Mouse (Mus musculus): Measurements from ENCODE around the gene Mms19. TPM values are rescaled to one million over a fixed set of nuclear protein-coding genes. Genes with fewer than 3 reads are reported as not detected.

Gene Mms19
- polyA plus RNA-seq, 1 experiment from 2014 or later = 27.5 TPM

DNA sequence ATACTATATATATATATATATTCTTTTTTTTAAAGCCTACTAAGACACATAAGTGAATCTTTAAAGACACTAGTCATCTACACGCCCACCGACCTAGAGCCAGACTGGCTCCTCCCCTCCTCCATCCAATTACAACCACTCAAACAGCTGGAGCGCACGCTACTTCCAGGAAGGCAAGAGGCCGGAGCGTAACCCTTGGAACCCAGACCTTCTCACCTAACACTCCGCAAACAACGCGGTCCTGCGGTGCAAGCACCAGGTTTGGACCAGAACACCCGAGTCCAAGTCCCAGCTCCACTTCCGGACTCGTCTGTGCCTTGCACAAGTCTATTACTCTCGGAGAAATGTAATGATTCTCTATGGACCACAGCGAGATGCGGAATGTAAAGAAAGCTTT lies 537 bp downstream of the Mms19 start:
- H3K36me3 ChIP-seq (ENCODE audit: control insufficient read depth, insufficient read depth, low read length) = no peaks in the 10 kb centered on the region
- H3K4me2 ChIP-seq (ENCODE audit: low read depth, low read length) = peak overlapping the region; percentile 70
- WGBS = under 1% methylated on average over 16 of the region's 16 CpGs
- 0 out of 2 replicates have a peak, but pooled peaks have one; percentile 12 for ATAC-seq (ENCODE audit: low read depth)
- no peaks in the 10 kb centered on the region for H3K9me3 ChIP-seq (ENCODE audit: control insufficient read depth, low read length)
- peak; percentile 74 for DNase-seq (ENCODE audit: low spot score)
- peak overlapping the region; percentile 90 for H3K27ac ChIP-seq (replicated peaks; ENCODE audit: low read depth, low read length)
- H3K4me3 ChIP-seq (ENCODE audit: low read depth, low read length) = peak overlapping the region; percentile 93
- no peaks in the 10 kb centered on the region for H3K27me3 ChIP-seq (replicated peaks; ENCODE audit: control insufficient read depth, insufficient read depth, low read length)
- H3K4me1 ChIP-seq (ENCODE audit: control insufficient read depth, insufficient read depth, low read length) = peaks cover 14% of the 10 kb centered on the region
- H3K9ac ChIP-seq (ENCODE audit: low read depth, low read length) = peak overlapping the region; percentile 81

- WGBS = 54% methylated on average over 13 of the region's 13 CpGs
- H3K4me3 ChIP-seq (ENCODE audit: low read depth, low read length) = no peak overlapping the region
- H3K9ac ChIP-seq (ENCODE audit: low read depth, low read length) = no peak overlapping the region
- H3K9me3 ChIP-seq (ENCODE audit: control insufficient read depth, low read length) = no peaks in the 10 kb centered on the region
- peak overlapping the region; percentile 35 for H3K27ac ChIP-seq (replicated peaks; ENCODE audit: low read depth, low read length)
- peak; percentile 66; the same call in 1 of the 2 replicates for ATAC-seq (ENCODE audit: low read depth)
- no peaks in the 10 kb centered on the region for H3K27me3 ChIP-seq (replicated peaks; ENCODE audit: control insufficient read depth, insufficient read depth, low read length)
- peak; percentile 45 for DNase-seq (ENCODE audit: low spot score)
- peaks cover 4% of the 10 kb centered on the region for H3K36me3 ChIP-seq (ENCODE audit: control insufficient read depth, insufficient read depth, low read length)
- no peak overlapping the region; the same call in 1 of the 2 replicates for H3K4me2 ChIP-seq (ENCODE audit: low read depth, low read length)
- H3K4me1 ChIP-seq (ENCODE audit: control insufficient read depth, insufficient read depth, low read length) = peaks cover 9% of the 10 kb centered on the region; the same call in 1 of the 2 replicates
Observed at GRCm38 (mm10) chr19:41973891-41974794, 6.8 kb downstream of the Mms19 start.

DNA sequence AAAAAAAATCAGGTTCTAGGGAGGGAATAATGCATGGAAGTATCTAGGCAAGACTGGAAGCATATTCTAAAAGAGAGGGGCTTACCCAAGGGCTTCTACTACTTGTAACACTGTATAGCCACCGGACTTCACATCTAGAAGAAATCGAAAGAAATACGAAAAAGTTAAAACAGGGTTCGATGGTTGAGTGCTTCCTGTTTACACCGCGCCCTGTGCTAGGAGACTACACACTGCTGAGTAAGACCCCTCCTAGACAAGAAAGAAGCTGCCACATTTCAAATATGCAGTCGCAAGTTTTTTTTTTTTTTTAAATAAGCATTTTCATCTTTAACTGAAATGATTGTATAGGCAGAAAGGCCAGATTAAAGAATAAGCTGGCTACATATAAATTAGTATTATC lies 11.3 kb downstream of the Mms19 start:
- 90% methylated on average over 7 of the region's 7 CpGs for WGBS
- H3K4me1 ChIP-seq (ENCODE audit: control insufficient read depth, insufficient read depth, low read length) = no peaks in the 10 kb centered on the region
- no peaks in the 10 kb centered on the region for H3K27me3 ChIP-seq (replicated peaks; ENCODE audit: control insufficient read depth, insufficient read depth, low read length)
- H3K27ac ChIP-seq (replicated peaks; ENCODE audit: low read depth, low read length) = no peak overlapping the region
- ATAC-seq (ENCODE audit: low read depth) = no peak
- H3K4me2 ChIP-seq (ENCODE audit: low read depth, low read length) = no peak overlapping the region
- no peaks in the 10 kb centered on the region for H3K9me3 ChIP-seq (ENCODE audit: control insufficient read depth, low read length)
- no peak for DNase-seq (ENCODE audit: low spot score)
- H3K4me3 ChIP-seq (ENCODE audit: low read depth, low read length) = no peak overlapping the region
- H3K9ac ChIP-seq (ENCODE audit: low read depth, low read length) = no peak overlapping the region
- H3K36me3 ChIP-seq (ENCODE audit: control insufficient read depth, insufficient read depth, low read length) = peaks cover 45% of the 10 kb centered on the region

DNA sequence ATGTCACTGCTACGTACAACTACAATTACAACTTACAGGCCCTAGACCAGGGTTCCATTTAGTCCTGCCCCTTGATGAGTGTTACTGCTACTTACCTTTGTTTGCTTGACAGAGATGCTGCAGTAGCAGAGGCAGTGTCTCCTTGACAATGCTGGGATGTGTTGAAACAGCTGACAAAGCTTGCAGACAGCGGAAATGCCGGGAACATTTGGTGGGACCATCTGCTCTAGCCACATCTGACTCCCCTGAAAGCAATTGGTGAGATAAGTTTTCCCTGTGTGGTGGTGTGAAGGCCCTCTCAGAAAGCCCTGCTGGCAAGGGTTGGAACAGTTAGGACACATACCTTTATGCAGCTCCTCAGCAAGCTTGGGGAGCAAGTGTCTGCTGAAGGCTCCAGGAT lies 27.4 kb downstream of the Mms19 start:
- 89% methylated on average over 3 of the region's 3 CpGs for WGBS
- Histone ChIP-seq H3K36me3 (ENCODE audit: control insufficient read depth, insufficient read depth, low read length) (peaks cover 95% of the 10 kb centered on the region), H3K4me2 (ENCODE audit: low read depth, low read length) (no peak overlapping the region), H3K4me1 (ENCODE audit: control insufficient read depth, insufficient read depth, low read length) (no peaks in the 10 kb centered on the region), H3K4me3 (ENCODE audit: low read depth, low read length) (no peak overlapping the region), H3K9me3 (ENCODE audit: control insufficient read depth, low read length) (no peaks in the 10 kb centered on the region), H3K9ac (ENCODE audit: low read depth, low read length) (no peak overlapping the region), H3K27me3 (replicated peaks; ENCODE audit: control insufficient read depth, insufficient read depth, low read length) (no peaks in the 10 kb centered on the region), H3K27ac (replicated peaks; ENCODE audit: low read depth, low read length) (no peak overlapping the region)
- DNase-seq (ENCODE audit: low spot score) = no peak
- ATAC-seq (ENCODE audit: low read depth) = 0 out of 2 replicates have a peak, but pooled peaks have one; percentile 18

DNA sequence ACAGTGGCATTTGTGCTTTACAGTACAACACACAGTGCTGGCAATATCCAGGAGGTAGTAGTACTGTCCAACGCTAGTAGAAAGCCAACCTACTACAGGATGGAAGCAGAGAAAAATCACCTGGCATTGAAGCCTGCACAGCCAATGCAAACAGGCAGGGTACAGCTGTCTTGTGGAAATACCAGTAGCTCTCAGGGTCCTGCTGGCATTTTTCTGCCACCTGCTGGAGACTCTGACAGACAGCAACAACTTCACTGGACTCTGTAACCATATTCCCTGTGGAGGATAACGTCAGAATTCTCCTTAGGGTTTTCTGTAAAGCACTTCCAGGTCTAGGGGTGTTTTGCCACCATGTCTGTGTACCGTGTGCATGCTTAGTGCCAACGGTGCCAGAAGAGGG lies 28.7 kb downstream of the Mms19 start:
- Histone ChIP-seq H3K9me3 (ENCODE audit: control insufficient read depth, low read length) (no peaks in the 10 kb centered on the region), H3K27ac (replicated peaks; ENCODE audit: low read depth, low read length) (no peak overlapping the region), H3K4me2 (ENCODE audit: low read depth, low read length) (no peak overlapping the region), H3K27me3 (replicated peaks; ENCODE audit: control insufficient read depth, insufficient read depth, low read length) (no peaks in the 10 kb centered on the region), H3K4me3 (ENCODE audit: low read depth, low read length) (no peak overlapping the region), H3K4me1 (ENCODE audit: control insufficient read depth, insufficient read depth, low read length) (no peaks in the 10 kb centered on the region), H3K9ac (ENCODE audit: low read depth, low read length) (no peak overlapping the region), H3K36me3 (ENCODE audit: control insufficient read depth, insufficient read depth, low read length) (peaks cover 98% of the 10 kb centered on the region)
- WGBS = 72% methylated on average over 4 of the region's 4 CpGs
- DNase-seq (ENCODE audit: low spot score) (peak; percentile 53), ATAC-seq (ENCODE audit: low read depth) (peak; percentile 35)

DNA sequence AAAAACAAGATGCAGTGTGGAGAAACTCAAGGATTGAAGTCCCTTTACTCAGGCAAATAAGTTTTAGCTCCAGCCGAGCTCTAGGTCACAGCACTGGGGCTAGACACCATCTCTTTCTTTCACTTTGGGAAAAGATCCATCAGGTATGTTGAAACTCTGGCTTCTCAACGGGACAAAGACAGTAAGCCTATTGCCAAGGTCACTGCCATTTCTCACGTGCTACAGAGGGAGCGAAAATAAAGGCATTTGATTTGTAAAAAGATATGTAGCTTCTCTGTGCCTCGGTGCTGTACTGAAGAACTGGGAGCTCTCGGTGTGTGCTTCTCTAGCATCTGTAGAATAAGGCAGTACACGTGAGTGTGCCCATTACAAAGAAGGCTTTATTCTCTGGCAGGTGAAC lies 37.1 kb downstream of the Mms19 start:
- Histone ChIP-seq H3K27me3 (replicated peaks; ENCODE audit: control insufficient read depth, insufficient read depth, low read length) (no peaks in the 10 kb centered on the region), H3K9ac (ENCODE audit: low read depth, low read length) (no peak overlapping the region), H3K4me3 (ENCODE audit: low read depth, low read length) (no peak overlapping the region), H3K9me3 (ENCODE audit: control insufficient read depth, low read length) (no peaks in the 10 kb centered on the region), H3K27ac (replicated peaks; ENCODE audit: low read depth, low read length) (no peak overlapping the region), H3K4me2 (ENCODE audit: low read depth, low read length) (no peak overlapping the region), H3K36me3 (ENCODE audit: control insufficient read depth, insufficient read depth, low read length) (peaks cover 97% of the 10 kb centered on the region), H3K4me1 (ENCODE audit: control insufficient read depth, insufficient read depth, low read length) (no peaks in the 10 kb centered on the region)
- 90% methylated on average over 7 of the region's 7 CpGs for WGBS
- ATAC-seq (ENCODE audit: low read depth) (no peak), DNase-seq (ENCODE audit: low spot score) (no peak)

- 95% methylated on average over 5 of the region's 5 CpGs for WGBS
- H3K9me3 ChIP-seq (ENCODE audit: control insufficient read depth, low read length) = no peaks in the 10 kb centered on the region
- H3K9ac ChIP-seq (ENCODE audit: low read depth, low read length) = no peak overlapping the region
- H3K36me3 ChIP-seq (ENCODE audit: control insufficient read depth, insufficient read depth, low read length) = peaks cover 68% of the 10 kb centered on the region
- H3K4me1 ChIP-seq (ENCODE audit: control insufficient read depth, insufficient read depth, low read length) = peaks cover 11% of the 10 kb centered on the region
- no peak overlapping the region for H3K4me2 ChIP-seq (ENCODE audit: low read depth, low read length)
- no peak overlapping the region for H3K27ac ChIP-seq (replicated peaks; ENCODE audit: low read depth, low read length)
- H3K27me3 ChIP-seq (replicated peaks; ENCODE audit: control insufficient read depth, insufficient read depth, low read length) = no peaks in the 10 kb centered on the region
- no peak overlapping the region for H3K4me3 ChIP-seq (ENCODE audit: low read depth, low read length)
- no peak for DNase-seq (ENCODE audit: low spot score)
- ATAC-seq (ENCODE audit: low read depth) = no peak
Observed at GRCm38 (mm10) chr19:41938539-41938938, 42.4 kb downstream of the Mms19 start.

DNA sequence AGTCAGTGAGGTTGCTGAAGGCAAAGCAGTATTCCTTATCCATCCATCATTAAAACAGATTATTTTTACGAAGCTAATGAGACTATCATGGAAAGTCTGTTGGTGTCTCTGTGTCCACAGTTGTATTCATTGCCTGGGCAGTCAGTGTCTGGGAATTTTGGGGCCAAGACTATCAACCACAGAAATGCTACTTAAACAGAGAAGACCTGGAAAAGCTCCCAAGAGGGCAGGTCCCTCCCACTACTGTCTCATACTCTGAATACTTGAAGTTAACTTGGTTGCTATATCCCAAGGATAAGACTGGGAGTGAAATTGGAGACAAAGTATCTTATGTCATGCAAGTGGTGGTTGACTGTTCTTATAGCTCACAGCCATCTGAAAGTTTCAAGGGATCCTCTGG lies 45.0 kb downstream of the Mms19 start:
- Histone ChIP-seq H3K27me3 (replicated peaks; ENCODE audit: control insufficient read depth, insufficient read depth, low read length) (no peaks in the 10 kb centered on the region), H3K27ac (replicated peaks; ENCODE audit: low read depth, low read length) (no peak overlapping the region), H3K9ac (ENCODE audit: low read depth, low read length) (no peak overlapping the region), H3K36me3 (ENCODE audit: control insufficient read depth, insufficient read depth, low read length) (peaks cover 47% of the 10 kb centered on the region), H3K4me2 (ENCODE audit: low read depth, low read length) (no peak overlapping the region), H3K4me3 (ENCODE audit: low read depth, low read length) (no peak overlapping the region), H3K9me3 (ENCODE audit: control insufficient read depth, low read length) (no peaks in the 10 kb centered on the region), H3K4me1 (ENCODE audit: control insufficient read depth, insufficient read depth, low read length) (peaks cover 15% of the 10 kb centered on the region)
- ATAC-seq (ENCODE audit: low read depth) = no peak
- WGBS = 90% methylated on average over 1 of the region's 1 CpGs
- no peak for DNase-seq (ENCODE audit: low spot score)

GRCm38 (mm10) chr19:41934124-41934523 lies 46.8 kb downstream of the Mms19 start:
- Histone ChIP-seq H3K27me3 (replicated peaks; ENCODE audit: control insufficient read depth, insufficient read depth, low read length) (no peaks in the 10 kb centered on the region), H3K27ac (replicated peaks; ENCODE audit: low read depth, low read length) (no peak overlapping the region), H3K4me3 (ENCODE audit: low read depth, low read length) (peak overlapping the region; percentile 80), H3K36me3 (ENCODE audit: control insufficient read depth, insufficient read depth, low read length) (peaks cover 41% of the 10 kb centered on the region), H3K4me1 (ENCODE audit: control insufficient read depth, insufficient read depth, low read length) (peaks cover 15% of the 10 kb centered on the region), H3K4me2 (ENCODE audit: low read depth, low read length) (peak overlapping the region; percentile 63), H3K9me3 (ENCODE audit: control insufficient read depth, low read length) (no peaks in the 10 kb centered on the region), H3K9ac (ENCODE audit: low read depth, low read length) (peak overlapping the region; percentile 85)
- DNase-seq (ENCODE audit: low spot score) (no peak), ATAC-seq (ENCODE audit: low read depth) (no peak)
- 33% methylated on average over 6 of the region's 6 CpGs for WGBS
